In the genomic region with DNA sequence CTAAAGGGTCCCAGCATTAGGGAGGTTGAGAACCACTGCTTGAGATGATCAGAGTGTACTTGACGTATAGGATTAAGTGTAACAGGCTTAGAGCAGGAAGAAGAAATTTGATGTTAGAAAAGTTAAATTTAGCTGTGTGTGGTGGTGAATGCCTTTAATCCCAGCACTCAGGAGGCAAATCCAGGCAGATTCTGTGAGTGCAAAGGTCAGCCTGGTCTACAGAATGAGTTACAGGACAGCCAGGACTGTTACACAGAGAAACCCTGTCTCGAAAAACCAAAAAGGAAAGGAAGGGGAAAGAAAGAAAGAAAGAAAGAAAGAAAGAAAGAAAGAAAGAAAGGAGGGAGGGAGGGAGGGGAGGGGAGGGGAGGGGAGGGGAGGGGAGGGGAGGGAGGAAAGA, we compare ENCODE assay signal across 7 mouse cellular contexts. TPM values are rescaled to one million over a fixed set of nuclear protein-coding genes. Genes with fewer than 3 reads are reported as not detected.
A peak's percentile ranks its signal among the peaks of the same experiment; 100 is the strongest.
DNase-seq lines count a peak whose midpoint lies in the region; ATAC-seq and TF ChIP-seq lines count a peak whose summit lies in the region.
"Not testable (repeated sequence)": the region's sequence is repeated elsewhere in the genome, so short reads cannot be mapped to it uniquely, and the experiment has no call there.

No protein-coding gene starts in this region.

- WGBS in kidney, adult 2 months = 63% methylated on average over 2 of the region's 2 CpGs
- WGBS in midbrain, embryonic 11.5 days = 88% methylated on average over 1 of the region's 2 CpGs

- not testable (repeated sequence) for H3K27me3 ChIP-seq in kidney, adult 2 months (replicated peaks; ENCODE audit: control insufficient read depth, insufficient read depth, low read length); midbrain, embryonic 11.5 days (ENCODE audit: control insufficient read depth, insufficient read depth, low read length)

- not testable (repeated sequence) for TF ChIP-seq CTCF in kidney, adult 2 months (conservative IDR thresholded peaks at IDR 0.05; ENCODE audit: insufficient read depth, insufficient read length, low read depth, low read length)

- not testable (repeated sequence) for ATAC-seq in midbrain, embryonic 11.5 days (ENCODE audit: low FRiP score)

- H3K4me1 ChIP-seq in kidney, adult 2 months (ENCODE audit: control insufficient read depth, insufficient read depth, low read length); midbrain, embryonic 11.5 days (ENCODE audit: control insufficient read depth, insufficient read depth, low read length): not testable (repeated sequence)

- not testable (repeated sequence) for H3K36me3 ChIP-seq in kidney, adult 2 months (ENCODE audit: control insufficient read depth, insufficient read depth, low read length); midbrain, embryonic 11.5 days (ENCODE audit: control insufficient read depth, insufficient read depth, low read length)

- not testable (repeated sequence) for H3K4me2 ChIP-seq in midbrain, embryonic 11.5 days

- H3K9ac ChIP-seq in midbrain, embryonic 11.5 days (ENCODE audit: low read length) = not testable (repeated sequence)

- H3K4me3 ChIP-seq in kidney, adult 2 months (ENCODE audit: insufficient read depth, low read depth, low read length); midbrain, embryonic 11.5 days (ENCODE audit: low read depth, low read length): not testable (repeated sequence)

- H3K27ac ChIP-seq in kidney, adult 2 months (ENCODE audit: insufficient read depth, low read depth, low read length); midbrain, embryonic 11.5 days (ENCODE audit: low read depth, low read length): not testable (repeated sequence)

- H3K9me3 ChIP-seq in midbrain, embryonic 11.5 days (ENCODE audit: control insufficient read depth, low read length) = not testable (repeated sequence)

- peak; percentile 72 for DNase-seq in kidney, adult 2 months
- DNase-seq in kidney, adult 8-10 months = peak; percentile 16 to 27
- DNase-seq in kidney, adult 9 months = peak; percentile 58
- DNase-seq in kidney, postnatal 14 days = peak; percentile 27
- DNase-seq in kidney, postnatal 25 days = peak; percentile 34 to 53
- peak; percentile 25 to 55 for DNase-seq in kidney, postnatal 36 days
- peak; percentile 39 for DNase-seq in midbrain, embryonic 11.5 days (ENCODE audit: low spot score, missing footprints)

- TF ChIP-seq POLR2A in kidney, adult 2 months (IDR thresholded peaks at IDR 0.05; ENCODE audit: low read depth, low read length) = not testable (repeated sequence)

RNA-seq across cellular contexts. Expression of a gene that starts 12.0 kb away (rescaled TPM):
- 4.6 and 5.2 TPM in 2 replicates for polyA plus RNA-seq in kidney, adult 2 months (2012; rRNA removed)
- 24.8 and 26.6 TPM in 2 replicates for polyA plus RNA-seq in midbrain, embryonic 11.5 days (2014; fragmentation: Nextera tagmentation; extraction: Ambion mirVana)

Comparison
In these comparisons a context has a peak if more than half of its experiments do, and no peak if none do; other contexts are left out.
1. DNase-seq: peak in every context shown above with its lines; median percentile 72 in kidney, adult 2 months; 58 in kidney, adult 9 months; 44 in kidney, postnatal 25 days; 40 in kidney, postnatal 36 days; 39 in midbrain, embryonic 11.5 days; 27 in kidney, postnatal 14 days; 22 in kidney, adult 8-10 months.